Mouse (Mus musculus) liver, embryonic 15.5 days (tissue): ENCODE results near the gene Zfp408. TPM values are rescaled to one million over a fixed set of nuclear protein-coding genes. Genes with fewer than 3 reads are reported as not detected.

Source experiments
- ATAC-seq: fragments of 200-750 bp; cut with Nextera tagmentation; 2 replicates; pipeline ENCODE4 v1.8.0; 2017; ENCODE audit warnings: moderate number of reproducible peaks, mild to moderate bottlenecking, moderate library complexity; ENCODE audit not compliant: insufficient read depth
- H3K27ac ChIP-seq: fragments of 300-500 bp; sonication (generic); replicated peaks from 2 replicates; pipeline ENCODE4 v1.5.1; 2015; ENCODE audit warnings: mild to moderate bottlenecking, inconsistent platforms
- H3K27me3 ChIP-seq: fragments of 300-500 bp; sonication (generic); 2 replicates; pipeline ENCODE4 v1.6.1; 2015; ENCODE audit warnings: mild to moderate bottlenecking, inconsistent platforms
- H3K36me3 ChIP-seq: fragments of 300-500 bp; sonication (generic); replicated peaks from 2 replicates; pipeline ENCODE4 v1.6.1; 2015; ENCODE audit warnings: moderate library complexity, mild to moderate bottlenecking, inconsistent platforms
- H3K4me1 ChIP-seq: fragments of 300-500 bp; sonication (generic); replicated peaks from 2 replicates; pipeline ENCODE4 v1.6.1; 2015; ENCODE audit warnings: inconsistent platforms
- H3K4me2 ChIP-seq: fragments of 300-500 bp; sonication (generic); 2 replicates; pipeline ENCODE4 v1.6.1; 2015; ENCODE audit warnings: moderate library complexity, mild to moderate bottlenecking, inconsistent platforms
- H3K4me3 ChIP-seq: fragments of 300-500 bp; sonication (generic); replicated peaks from 2 replicates; pipeline ENCODE4 v1.5.1; 2015; ENCODE audit warnings: mild to moderate bottlenecking, inconsistent platforms
- H3K9ac ChIP-seq: fragments of 300-500 bp; sonication (generic); 2 replicates; pipeline ENCODE4 v1.6.1; 2015; ENCODE audit warnings: moderate library complexity, mild to moderate bottlenecking, inconsistent platforms
- H3K9me3 ChIP-seq: fragments of 300-500 bp; sonication (generic); replicated peaks from 2 replicates; pipeline ENCODE4 v1.6.1; 2016; ENCODE audit warnings: inconsistent platforms
- WGBS: fragments of 180-500 bp; shearing (Covaris S2); methylation state at CpG from one replicate; pipeline ENCODE4 v1.1.7; 2015; ENCODE audit warnings: mixed read lengths; ENCODE audit not compliant: insufficient replicate concordance; 5-methylcytosine and 5-hydroxymethylcytosine counted together
- polyA plus RNA-seq: library from polyadenylated mRNA; unstranded; fragments of >200 nt; fragmentation: Nextera tagmentation; extraction: Ambion mirVana; gene quantifications from 2 replicates; pipeline ENCODE4 v1.2.1, GENCODE M21; 2015

Zfp408 gene
- polyA plus RNA-seq, result 2.8 and 2.9 TPM in 2 replicates

- Histone ChIP-seq H3K9me3 (no peaks in the 10 kb centered on the region), H3K4me1 (peaks cover 43% of the 10 kb centered on the region), H3K4me3 (peak within 1 kb of the TSS; percentile 71), H3K9ac (peak within 1 kb of the TSS; percentile 67), H3K27ac (peak within 1 kb of the TSS; percentile 84), H3K36me3 (peaks cover 59% of the 10 kb centered on the region), H3K4me2 (peak within 1 kb of the TSS; percentile 86), H3K27me3 (no peaks in the 10 kb centered on the region)
- under 1% methylated on average over 44 of the region's 44 CpGs for WGBS
- ATAC-seq, result peak; percentile 90
Measured at GRCm38 (mm10) chr2:91649553-91650359, at the start of gene Zfp408, which contains the start of gene Arhgap1. Gene Zfp408, minus strand, starts transcription at chr2:91649791. Gene Arhgap1, plus strand, starts transcription at chr2:91649860.

GRCm38 (mm10) chr2:91699225-91699624 lies 49.6 kb upstream of the Zfp408 start:
- no peaks in the 10 kb centered on the region for H3K9me3 ChIP-seq

GRCm38 (mm10) chr2:91696225-91696590 lies 46.6 kb upstream of the Zfp408 start:
- no peak overlapping the region for H3K27ac ChIP-seq
- no peaks in the 10 kb centered on the region; the same call in 1 of the 2 replicates for H3K4me1 ChIP-seq
- H3K9me3 ChIP-seq, result no peaks in the 10 kb centered on the region
- no peaks in the 10 kb centered on the region for H3K27me3 ChIP-seq
- no peak overlapping the region for H3K4me3 ChIP-seq
- ATAC-seq, result no peak
- H3K4me2 ChIP-seq, result no peak overlapping the region
- H3K36me3 ChIP-seq, result peaks cover 25% of the 10 kb centered on the region
- H3K9ac ChIP-seq, result no peak overlapping the region
- 58% methylated on average over 1 of the region's 1 CpGs for WGBS

More at GRCm38 (mm10) chr2:91699225-91699624, 49.6 kb upstream of the Zfp408 start:
- WGBS, result 67% methylated on average over 1 of the region's 1 CpGs
- no peak overlapping the region for H3K4me2 ChIP-seq
- no peak overlapping the region for H3K27ac ChIP-seq
- no peak overlapping the region for H3K4me3 ChIP-seq
- H3K4me1 ChIP-seq, result no peaks in the 10 kb centered on the region; the same call in 1 of the 2 replicates
- no peaks in the 10 kb centered on the region for H3K27me3 ChIP-seq
- peaks cover 10% of the 10 kb centered on the region for H3K36me3 ChIP-seq
- ATAC-seq, result no peak
- no peak overlapping the region for H3K9ac ChIP-seq

- Histone ChIP-seq H3K9ac (no peak overlapping the region), H3K27ac (no peak overlapping the region), H3K9me3 (no peaks in the 10 kb centered on the region), H3K4me2 (no peak overlapping the region), H3K4me1 (no peaks in the 10 kb centered on the region; the same call in 1 of the 2 replicates), H3K4me3 (no peak overlapping the region), H3K36me3 (peaks cover 25% of the 10 kb centered on the region), H3K27me3 (no peaks in the 10 kb centered on the region)
- 78% methylated on average over 10 of the region's 10 CpGs for WGBS
- no peak for ATAC-seq
Measured at GRCm38 (mm10) chr2:91695436-91696224, 46.0 kb upstream of the Zfp408 start.

GRCm38 (mm10) chr2:91689452-91689851 lies 39.9 kb upstream of the Zfp408 start:
- H3K9ac ChIP-seq, result no peak overlapping the region
- no peak overlapping the region for H3K4me3 ChIP-seq
- peaks cover 59% of the 10 kb centered on the region for H3K36me3 ChIP-seq
- H3K4me2 ChIP-seq, result no peak overlapping the region
- ATAC-seq, result no peak
- no peaks in the 10 kb centered on the region for H3K4me1 ChIP-seq
- no peaks in the 10 kb centered on the region for H3K27me3 ChIP-seq
- no peak overlapping the region for H3K27ac ChIP-seq
- no peaks in the 10 kb centered on the region for H3K9me3 ChIP-seq
- WGBS, result 83% methylated on average over 7 of the region's 7 CpGs

GRCm38 (mm10) chr2:91683919-91684318 lies 34.3 kb upstream of the Zfp408 start:
- 71% methylated on average over 8 of the region's 8 CpGs for WGBS
- Histone ChIP-seq H3K4me2 (no peak overlapping the region), H3K27me3 (no peaks in the 10 kb centered on the region), H3K9me3 (no peaks in the 10 kb centered on the region), H3K9ac (no peak overlapping the region), H3K4me1 (no peaks in the 10 kb centered on the region), H3K36me3 (peaks cover 78% of the 10 kb centered on the region), H3K27ac (no peak overlapping the region), H3K4me3 (no peak overlapping the region)
- no peak for ATAC-seq

GRCm38 (mm10) chr2:91682850-91683249 lies 33.3 kb upstream of the Zfp408 start:
- peaks cover 80% of the 10 kb centered on the region for H3K36me3 ChIP-seq
- no peaks in the 10 kb centered on the region for H3K4me1 ChIP-seq
- no peak overlapping the region for H3K9ac ChIP-seq
- H3K4me2 ChIP-seq, result no peak overlapping the region
- no peak overlapping the region for H3K27ac ChIP-seq
- no peak overlapping the region for H3K4me3 ChIP-seq
- WGBS, result 46% methylated on average over 4 of the region's 4 CpGs
- H3K9me3 ChIP-seq, result no peaks in the 10 kb centered on the region
- peak; percentile 31; the same call in 1 of the 2 replicates for ATAC-seq
- H3K27me3 ChIP-seq, result no peaks in the 10 kb centered on the region

- no peaks in the 10 kb centered on the region for H3K9me3 ChIP-seq
- H3K27ac ChIP-seq, result no peak overlapping the region
- H3K4me1 ChIP-seq, result no peaks in the 10 kb centered on the region
- peaks cover 94% of the 10 kb centered on the region for H3K36me3 ChIP-seq
- no peak overlapping the region for H3K4me2 ChIP-seq
- no peak for ATAC-seq
- no peak overlapping the region for H3K4me3 ChIP-seq
- no peaks in the 10 kb centered on the region for H3K27me3 ChIP-seq
- H3K9ac ChIP-seq, result no peak overlapping the region
Measured at GRCm38 (mm10) chr2:91676961-91677360, 27.4 kb upstream of the Zfp408 start.

- Histone ChIP-seq H3K4me3 (no peak overlapping the region), H3K9ac (no peak overlapping the region), H3K9me3 (no peaks in the 10 kb centered on the region), H3K4me2 (no peak overlapping the region), H3K36me3 (peaks cover 95% of the 10 kb centered on the region), H3K4me1 (no peaks in the 10 kb centered on the region), H3K27ac (no peak overlapping the region), H3K27me3 (no peaks in the 10 kb centered on the region)
- no peak for ATAC-seq
- whole genome bisulfite sequencing, result 63% methylated on average over 2 of the region's 2 CpGs
Measured at GRCm38 (mm10) chr2:91676420-91676819, 26.8 kb upstream of the Zfp408 start.

- Histone ChIP-seq H3K9ac (no peak overlapping the region), H3K27me3 (no peaks in the 10 kb centered on the region), H3K27ac (no peak overlapping the region), H3K9me3 (no peaks in the 10 kb centered on the region), H3K4me2 (no peak overlapping the region), H3K4me1 (no peaks in the 10 kb centered on the region), H3K36me3 (peaks cover 94% of the 10 kb centered on the region), H3K4me3 (no peak overlapping the region)
- WGBS, result 85% methylated on average over 5 of the region's 5 CpGs
- no peak for ATAC-seq
Measured at GRCm38 (mm10) chr2:91674895-91675294, 25.3 kb upstream of the Zfp408 start.

- no peak overlapping the region for H3K27ac ChIP-seq
- H3K9me3 ChIP-seq, result no peaks in the 10 kb centered on the region
- H3K27me3 ChIP-seq, result no peaks in the 10 kb centered on the region
- H3K9ac ChIP-seq, result no peak overlapping the region
- no peak for ATAC-seq
- WGBS, result 73% methylated on average over 2 of the region's 2 CpGs
- H3K4me3 ChIP-seq, result no peak overlapping the region
- H3K4me2 ChIP-seq, result no peak overlapping the region
- H3K36me3 ChIP-seq, result peaks cover 96% of the 10 kb centered on the region
- H3K4me1 ChIP-seq, result no peaks in the 10 kb centered on the region
Measured at GRCm38 (mm10) chr2:91673587-91673986, 24.0 kb upstream of the Zfp408 start.
